Mouse (Mus musculus): Measurements from ENCODE around the gene Nsfl1c.
"Not testable (repeated sequence)": the region's sequence is repeated elsewhere in the genome, so short reads cannot be mapped to it uniquely, and the experiment has no call there.

Nsfl1c gene

DNA sequence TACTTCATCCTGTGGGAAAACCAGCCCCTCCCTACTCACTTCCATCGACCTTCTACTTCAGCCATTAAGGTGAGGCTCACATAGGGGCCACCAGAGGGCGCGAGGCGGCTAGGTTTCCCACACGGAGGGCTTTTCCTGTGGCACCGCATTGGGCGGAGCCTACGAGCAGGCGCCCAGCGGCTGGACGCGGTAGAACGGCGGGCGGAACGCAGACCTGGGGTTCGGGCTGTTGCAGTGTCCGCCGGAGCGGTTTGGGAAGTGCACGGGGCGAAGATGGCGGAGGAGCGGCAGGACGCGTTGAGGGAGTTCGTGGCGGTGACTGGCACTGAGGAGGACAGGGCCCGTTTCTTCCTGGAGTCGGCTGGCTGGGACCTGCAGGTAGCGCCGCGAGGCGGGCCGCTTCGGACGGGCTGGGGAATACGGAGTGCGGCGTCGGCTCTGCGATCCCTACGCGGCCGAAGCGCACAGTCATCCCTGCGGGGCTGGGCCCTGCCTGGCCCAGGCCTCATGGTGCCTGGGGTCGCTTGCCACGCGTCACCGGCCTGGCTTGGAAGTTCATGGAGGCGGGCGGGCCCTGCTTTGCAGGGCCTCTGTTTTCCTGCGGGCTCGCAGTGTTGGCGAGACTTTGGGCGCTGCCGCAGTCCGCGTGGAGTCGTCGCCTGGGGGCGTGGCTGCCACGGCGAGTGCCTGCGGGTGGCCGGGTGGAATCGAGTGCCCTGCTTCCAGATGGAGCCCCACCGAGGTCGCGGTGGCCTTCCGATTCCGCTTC, at the start of gene Nsfl1c:
Nsfl1c (plus strand) TSS at position 148 of the 769 bp plus-strand sequence.
- DNase-seq, result peak; percentile 93 to 97

DNA sequence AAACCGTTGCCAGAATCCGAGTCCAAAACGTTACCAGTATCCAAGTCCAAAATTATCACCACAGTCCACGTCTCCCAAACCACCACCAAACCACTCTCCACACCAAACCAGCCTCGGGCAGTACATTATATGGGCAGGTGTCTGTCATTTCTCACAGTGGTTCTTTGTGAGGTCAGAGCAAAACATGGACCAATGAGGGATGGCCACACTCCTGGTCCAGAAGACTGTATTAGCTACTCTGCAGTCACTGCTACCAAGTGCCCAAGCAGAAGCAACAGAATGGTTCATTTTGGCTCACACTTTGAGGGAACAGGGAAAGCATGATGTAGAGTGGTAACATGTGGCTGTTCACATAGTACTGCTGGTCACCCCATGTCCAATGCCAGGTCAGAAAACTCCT, 17.9 kb upstream of the Nsfl1c start, which contains the start of gene 4921509C19Rik:
4921509C19Rik (minus strand) TSS at position 101 of the 400 bp plus-strand sequence.
- DNase-seq, result not testable (repeated sequence)

- no peak for DNase-seq
These were observed 7.5 kb upstream of the Nsfl1c start for GRCm38 (mm10) chr2:151486496-151486895.

DNA sequence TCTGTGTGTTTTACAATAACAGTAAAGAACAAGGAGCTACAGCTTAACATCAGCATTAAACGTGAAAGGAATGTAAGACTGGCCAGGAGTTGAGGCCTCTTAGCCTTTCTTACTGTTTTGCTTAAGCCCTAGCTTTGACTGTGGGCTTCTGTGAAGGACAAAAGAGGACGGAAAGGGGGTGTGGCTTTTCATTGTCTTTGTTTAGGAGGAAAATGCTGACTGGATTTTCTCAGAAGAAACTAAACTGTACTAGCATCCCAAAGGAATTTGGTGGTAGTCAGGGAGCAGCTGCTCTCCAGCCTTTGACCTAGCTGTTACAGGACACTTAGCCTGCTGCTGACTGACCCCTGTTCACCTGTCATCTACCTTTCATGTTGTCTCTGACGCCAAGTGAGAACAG, 4.4 kb downstream of the Nsfl1c start:
- DNase-seq, result no peak

GRCm38 (mm10) chr2:151500442-151501007, 6.5 kb downstream of the Nsfl1c start:
- no peak for DNase-seq

DNA sequence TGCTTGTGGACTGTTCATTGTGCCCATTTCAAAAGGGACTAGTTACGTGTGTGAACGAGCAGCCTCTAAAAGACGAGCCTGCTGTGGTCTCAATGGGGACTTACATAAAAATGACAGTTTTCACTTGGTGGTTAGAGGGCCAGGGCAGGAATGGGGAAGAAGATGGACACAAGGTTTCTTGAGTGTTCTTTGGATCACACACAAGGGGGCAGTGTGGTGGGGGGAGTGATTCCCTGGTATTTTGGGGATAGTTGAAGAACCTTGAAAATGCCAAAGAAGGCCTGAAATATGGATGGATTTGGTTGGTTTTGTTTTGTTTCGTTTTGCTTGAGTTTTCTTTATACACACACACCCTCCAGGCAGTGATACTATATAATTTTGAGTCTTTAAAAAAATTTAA, 10.2 kb downstream of the Nsfl1c start:
- no peak for DNase-seq

- peak; percentile 60 to 79 for DNase-seq
These were observed 18.2 kb downstream of the Nsfl1c start for GRCm38 (mm10) chr2:151512199-151512598.

DNA sequence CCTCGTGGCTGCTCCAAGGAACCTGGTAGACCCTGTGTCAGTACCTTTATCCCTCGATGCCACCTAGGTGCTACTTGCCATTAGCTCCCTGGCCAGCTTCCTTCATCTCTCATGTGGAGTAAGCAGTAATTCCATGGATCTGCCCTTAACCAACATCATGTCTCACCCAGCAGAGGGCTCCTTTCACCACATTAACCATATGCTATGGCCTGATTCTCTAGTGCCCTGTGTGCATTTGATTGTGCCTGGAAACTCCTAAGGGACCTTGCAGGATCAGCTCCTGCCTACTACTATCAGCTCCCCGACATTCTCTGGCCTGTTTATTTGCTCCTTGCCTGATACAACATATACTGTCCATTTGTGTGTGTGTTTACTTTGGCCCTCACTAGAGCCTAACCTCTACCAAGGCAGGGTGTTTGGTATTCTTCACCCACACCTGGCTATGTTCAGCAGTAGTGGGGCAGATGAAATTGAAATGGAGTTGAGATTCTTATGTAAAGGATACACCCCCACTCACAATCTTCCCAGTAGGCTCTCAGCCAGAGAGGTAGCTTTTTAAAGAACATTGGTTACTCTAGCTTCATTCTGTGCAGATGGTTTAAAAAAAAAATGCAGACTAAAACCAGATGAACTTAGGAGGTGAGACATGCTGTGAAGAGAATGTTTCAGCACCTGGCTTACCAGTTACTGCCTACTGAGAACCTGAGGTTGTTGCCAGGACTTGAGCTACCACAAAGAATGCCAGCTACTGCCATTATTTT, 19.7 kb downstream of the Nsfl1c start:
- DNase-seq, result no peak

DNA sequence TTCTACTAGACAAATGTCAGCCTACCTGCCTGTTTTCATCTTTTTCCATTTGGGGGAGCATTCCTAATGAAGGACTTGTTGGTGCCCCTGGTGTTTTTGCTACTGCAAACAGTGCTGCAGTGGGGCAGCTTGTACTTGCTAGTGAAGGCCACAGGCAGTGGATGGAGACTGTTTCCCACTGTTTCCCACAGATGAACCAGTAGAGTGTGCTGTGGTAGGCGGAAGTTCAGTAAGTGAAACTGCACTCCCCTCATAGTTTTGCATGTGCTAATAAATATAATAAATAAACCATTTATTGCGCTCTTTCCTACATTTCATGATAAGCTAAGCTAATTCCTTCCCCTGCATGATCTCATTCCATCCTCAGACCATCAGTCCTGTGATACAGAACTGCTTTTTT, 25.0 kb downstream of the Nsfl1c start:
- DNase-seq, result no peak

- no peak for DNase-seq
These were observed 30.5 kb downstream of the Nsfl1c start for GRCm38 (mm10) chr2:151524324-151525041.

- no peak for DNase-seq
These were observed 31.5 kb downstream of the Nsfl1c start for GRCm38 (mm10) chr2:151525520-151525919.

GRCm38 (mm10) chr2:151528066-151528465, 34.1 kb downstream of the Nsfl1c start:
- DNase-seq, result no peak

- DNase-seq, result no peak
These were observed 35.2 kb downstream of the Nsfl1c start for GRCm38 (mm10) chr2:151529169-151529568.

DNA sequence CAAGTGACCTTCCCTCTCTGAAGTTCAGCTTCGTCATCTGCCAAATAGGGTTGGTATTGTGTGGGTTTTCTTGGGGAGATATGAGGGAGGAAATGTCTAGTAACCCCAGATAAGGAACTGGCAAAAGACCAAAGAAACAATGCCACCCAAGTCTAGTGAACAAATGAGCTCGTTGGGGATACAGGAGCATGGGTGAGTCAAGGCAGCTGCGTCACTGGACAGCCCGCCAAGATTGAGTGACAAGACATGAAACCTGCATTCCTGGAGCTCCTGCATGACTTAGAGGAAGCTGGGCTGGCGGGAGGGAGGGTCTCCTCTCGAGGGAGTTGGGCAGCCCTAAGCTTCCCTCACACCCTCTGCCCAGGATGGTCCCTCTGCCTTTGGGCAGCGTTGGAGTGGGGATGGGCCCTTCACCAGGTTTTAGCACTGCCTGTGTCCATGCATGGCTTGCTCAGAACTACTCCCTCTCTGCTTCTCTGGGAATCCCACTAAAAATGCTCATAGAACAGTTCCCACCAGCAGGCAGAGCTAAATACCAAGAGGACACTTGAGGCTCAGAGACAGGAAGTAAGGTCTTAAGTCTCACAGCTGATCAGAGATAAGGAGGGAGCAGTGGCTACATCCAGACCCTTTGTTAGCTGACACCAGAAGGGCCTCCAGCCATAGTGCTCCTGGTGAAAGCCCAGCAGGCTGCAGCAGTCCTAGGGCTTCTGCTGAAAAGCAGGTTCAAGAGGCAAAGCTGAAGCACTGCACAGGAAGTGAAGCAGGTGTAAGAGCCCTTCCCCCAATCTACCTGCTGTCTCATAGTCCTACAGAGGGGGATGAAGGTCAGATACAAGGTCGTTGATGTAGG, 36.6 kb downstream of the Nsfl1c start:
- DNase-seq, result no peak

GRCm38 (mm10) chr2:151533632-151534031, 39.6 kb downstream of the Nsfl1c start:
- DNase-seq, result no peak

- DNase-seq, result peak in 1 of 2 experiments; percentile 8
These were observed 42.1 kb downstream of the Nsfl1c start for GRCm38 (mm10) chr2:151535961-151536617.

GRCm38 (mm10) chr2:151536618-151536974, 42.6 kb downstream of the Nsfl1c start:
- peak; percentile 67 to 72 for DNase-seq

GRCm38 (mm10) chr2:151538646-151539045, 44.7 kb downstream of the Nsfl1c start:
- no peak for DNase-seq

DNA sequence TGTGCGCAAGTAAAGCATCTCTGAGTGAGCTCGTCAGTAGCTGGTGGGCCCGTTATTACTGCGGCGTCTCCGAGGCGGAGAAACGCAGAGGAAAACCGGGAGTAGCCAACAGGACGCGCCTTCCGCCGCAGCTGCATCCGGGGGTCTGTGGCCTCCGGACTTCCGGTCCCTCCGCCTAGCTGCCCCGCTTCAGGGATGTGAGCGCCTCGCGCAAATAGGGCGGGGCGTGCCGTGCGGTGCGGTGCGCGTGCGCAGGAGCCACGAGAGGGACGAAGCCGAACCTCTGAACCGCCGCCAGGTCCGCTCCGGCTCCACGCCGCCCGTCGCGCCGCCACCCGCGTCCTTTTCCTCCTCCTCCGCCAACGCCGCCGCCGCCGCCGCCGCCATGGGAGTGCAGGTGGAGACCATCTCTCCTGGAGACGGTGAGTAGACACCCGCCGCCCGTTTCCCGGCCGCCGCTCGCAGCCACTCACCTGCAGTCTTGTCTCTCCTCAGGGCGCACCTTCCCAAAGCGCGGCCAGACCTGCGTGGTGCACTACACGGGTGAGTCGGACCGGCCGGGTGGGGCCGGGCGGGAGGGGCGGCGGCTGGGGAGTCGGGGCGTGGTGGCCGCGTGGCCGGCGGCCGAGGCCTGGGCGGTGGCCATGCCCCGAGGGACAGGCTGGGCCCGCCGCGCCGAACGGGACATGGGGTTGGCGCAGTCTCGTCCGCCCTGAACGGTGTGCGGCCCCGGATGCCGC, 48.5 kb downstream of the Nsfl1c start, which contains the start of gene Fkbp1a:
Fkbp1a (plus strand) TSS at position 161 of the 740 bp plus-strand sequence.
- DNase-seq, result peak; percentile 98 to 99

DNA sequence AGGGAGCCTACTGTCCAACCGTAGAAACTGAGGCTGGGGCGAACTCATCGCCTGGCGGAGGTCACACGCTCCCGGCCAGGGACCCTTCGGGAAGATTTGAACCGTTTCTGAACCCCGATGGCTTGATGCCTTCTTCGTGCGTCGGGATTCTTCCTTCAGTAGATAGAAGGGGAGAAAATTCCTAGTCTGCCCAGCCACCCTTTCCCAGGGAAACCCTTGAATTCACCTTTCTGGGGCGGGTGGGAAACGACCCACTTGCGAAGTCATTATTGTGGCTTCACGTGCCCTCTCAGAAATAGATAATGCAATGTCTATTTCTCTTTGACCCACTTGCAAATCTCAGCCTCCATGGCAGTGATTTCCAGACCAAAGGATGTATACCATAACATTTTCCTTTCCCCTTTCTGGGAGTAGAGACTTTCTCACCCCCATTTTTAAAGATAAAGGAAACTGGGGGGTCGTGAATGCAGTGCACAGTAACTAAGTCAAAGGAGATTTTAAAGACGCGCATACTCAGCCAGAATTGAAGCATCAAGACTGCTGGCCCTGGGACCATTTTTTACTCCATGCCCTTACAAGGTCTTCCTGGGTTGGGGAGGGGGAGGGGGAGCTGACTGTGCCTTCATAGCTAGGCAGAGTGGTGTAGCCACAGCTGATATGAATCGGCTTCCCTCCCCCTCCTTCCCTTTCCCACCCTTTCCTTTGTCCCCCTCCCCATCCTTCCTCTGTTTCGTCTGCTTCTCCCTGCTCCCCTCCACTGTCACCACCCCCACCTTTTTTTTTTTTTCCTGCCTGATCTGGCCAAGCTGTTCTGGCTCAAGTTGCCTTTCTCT, 49.3 kb downstream of the Nsfl1c start:
- DNase-seq, result peak; percentile 79 to 81

Measured in kidney, postnatal 36 days (tissue).